Mouse (Mus musculus) G1E (cell line): Measurements from ENCODE around the gene Adamts12.

Experiments used
- CTCF ChIP-seq: IDR thresholded peaks from 2 replicates; pipeline ENCODE4 v1.5.1; 2012; ENCODE audit warnings: low read depth, low read length, inconsistent platforms, mixed read lengths
- GATA2 ChIP-seq: IDR thresholded peaks from 2 replicates; pipeline ENCODE4 v1.6.1; 2012; ENCODE audit warnings: low read depth, low read length, inconsistent platforms, borderline replicate concordance

DNA sequence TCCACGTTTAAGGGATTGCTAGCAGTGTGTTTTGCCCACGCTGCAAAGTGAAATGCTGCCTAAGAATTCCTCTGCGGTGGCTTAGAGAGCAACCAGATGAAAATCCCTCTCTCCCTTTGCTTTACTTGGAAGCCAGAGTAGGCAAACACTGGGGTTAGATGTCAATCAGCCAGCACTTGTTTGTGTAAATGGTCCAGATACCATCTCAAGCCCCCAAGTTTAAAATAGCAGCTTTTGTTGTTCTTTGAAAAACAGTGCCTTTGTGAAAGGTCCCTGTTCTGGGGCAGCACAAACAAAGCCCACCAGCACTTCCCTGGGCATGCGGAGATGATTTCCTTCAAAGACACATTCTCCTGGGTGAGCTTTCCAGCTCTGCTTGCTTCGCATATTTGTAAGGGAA is 1.7 kb downstream of the Adamts12 start:
- no peak for TF ChIP-seq CTCF
- no peak for TF ChIP-seq GATA2
